Mouse (Mus musculus): ENCODE measurements around the gene Shank1. TPM values are rescaled to one million over a fixed set of nuclear protein-coding genes. Genes with fewer than 3 reads are reported as not detected.

Shank1 gene
- polyA plus RNA-seq, 1 experiment: 0.31 TPM

DNA sequence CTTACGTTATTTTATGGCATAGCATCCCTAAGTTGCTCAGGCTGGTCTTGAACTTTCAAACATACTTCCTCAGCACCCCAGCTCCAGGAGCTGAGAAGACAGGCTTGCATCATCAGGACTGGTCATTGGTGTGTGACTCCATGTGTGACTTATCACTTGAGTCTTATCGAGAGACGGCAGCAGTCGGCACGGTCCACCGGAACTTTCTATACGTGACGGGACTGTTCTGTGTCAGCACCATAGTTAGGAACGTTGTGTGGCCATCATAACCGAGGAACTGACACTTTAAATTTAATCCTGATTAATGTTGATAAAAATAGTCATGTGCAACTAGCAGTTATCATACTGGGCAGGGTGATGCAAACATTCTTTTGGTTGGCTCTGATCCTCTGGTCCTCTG lies 31.1 kb downstream of the Shank1 start:
- no peak for DNase-seq (ENCODE audit: low read depth)

GRCm38 (mm10) chr7:44341714-44342113 lies 31.7 kb downstream of the Shank1 start:
- no peak for DNase-seq (ENCODE audit: low read depth)

DNA sequence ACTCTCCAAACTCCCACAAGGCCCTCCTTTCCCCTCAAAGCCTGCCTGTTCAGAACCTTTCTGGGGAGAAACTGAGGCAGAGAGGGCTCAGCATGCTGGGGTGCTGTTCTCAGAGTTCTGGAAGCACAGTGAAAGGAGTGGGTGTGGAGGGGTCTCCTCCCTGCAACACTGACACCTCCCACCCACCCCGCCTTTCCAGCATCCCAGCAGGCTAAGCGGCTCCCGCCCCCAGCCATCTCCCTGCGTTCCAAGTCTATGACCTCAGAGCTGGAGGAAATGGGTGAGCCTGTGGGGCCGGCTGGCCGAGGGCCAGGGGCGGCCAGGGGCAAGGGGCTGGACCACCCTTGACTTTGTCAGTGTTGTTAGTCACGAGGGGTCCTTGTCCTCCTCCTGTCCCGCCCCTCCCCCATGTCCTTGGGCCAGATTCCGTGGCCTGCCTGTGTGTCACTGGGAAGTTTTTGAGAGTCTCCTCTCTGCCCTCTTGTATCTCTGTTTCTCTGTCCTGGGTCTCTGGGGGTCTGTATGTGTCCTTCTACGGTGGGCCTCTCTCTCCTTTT lies 33.5 kb downstream of the Shank1 start:
- DNase-seq (ENCODE audit: low read depth): no peak

DNA sequence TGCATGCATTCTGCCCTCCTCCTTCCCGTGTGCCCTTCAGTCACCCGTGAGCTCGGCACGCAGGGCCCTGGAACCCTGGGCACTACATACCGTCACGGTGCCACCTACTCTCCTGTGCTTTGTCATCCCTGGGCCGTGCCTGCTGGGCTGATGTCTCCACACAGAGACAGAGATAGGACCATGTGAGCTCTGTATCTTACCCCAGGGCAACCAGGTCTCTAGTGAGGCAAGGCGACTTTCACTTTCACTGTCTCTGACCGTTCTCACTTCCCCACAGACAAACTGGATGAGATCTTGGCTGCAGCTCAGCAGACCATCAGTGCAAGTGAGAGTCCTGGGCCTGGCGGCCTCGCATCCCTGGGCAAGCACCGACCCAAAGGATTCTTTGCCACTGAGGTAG lies 34.6 kb downstream of the Shank1 start:
- DNase-seq (ENCODE audit: low read depth): no peak

DNA sequence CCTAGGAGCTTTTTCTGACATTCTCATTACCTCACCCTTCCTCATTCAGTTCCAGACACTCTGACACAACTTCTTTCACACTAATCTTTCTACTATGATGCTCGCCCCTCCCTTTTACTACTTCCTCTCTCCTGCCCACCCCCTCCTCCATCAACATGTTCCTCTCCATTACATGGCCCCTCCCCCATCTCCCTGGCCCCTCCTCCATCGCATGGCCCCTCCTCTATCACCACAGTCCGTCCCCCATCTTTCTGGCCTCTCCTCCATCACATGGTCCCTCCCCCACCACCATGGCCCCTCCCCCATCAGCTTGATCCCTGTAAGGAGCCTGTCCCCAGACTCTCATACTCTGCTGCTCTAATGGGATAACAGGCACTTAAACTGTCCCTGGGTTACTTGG lies 39.0 kb downstream of the Shank1 start:
- no peak for DNase-seq (ENCODE audit: low read depth)

- no peak for DNase-seq (ENCODE audit: low read depth)
These were observed 41.1 kb downstream of the Shank1 start for GRCm38 (mm10) chr7:44350957-44351711.

DNA sequence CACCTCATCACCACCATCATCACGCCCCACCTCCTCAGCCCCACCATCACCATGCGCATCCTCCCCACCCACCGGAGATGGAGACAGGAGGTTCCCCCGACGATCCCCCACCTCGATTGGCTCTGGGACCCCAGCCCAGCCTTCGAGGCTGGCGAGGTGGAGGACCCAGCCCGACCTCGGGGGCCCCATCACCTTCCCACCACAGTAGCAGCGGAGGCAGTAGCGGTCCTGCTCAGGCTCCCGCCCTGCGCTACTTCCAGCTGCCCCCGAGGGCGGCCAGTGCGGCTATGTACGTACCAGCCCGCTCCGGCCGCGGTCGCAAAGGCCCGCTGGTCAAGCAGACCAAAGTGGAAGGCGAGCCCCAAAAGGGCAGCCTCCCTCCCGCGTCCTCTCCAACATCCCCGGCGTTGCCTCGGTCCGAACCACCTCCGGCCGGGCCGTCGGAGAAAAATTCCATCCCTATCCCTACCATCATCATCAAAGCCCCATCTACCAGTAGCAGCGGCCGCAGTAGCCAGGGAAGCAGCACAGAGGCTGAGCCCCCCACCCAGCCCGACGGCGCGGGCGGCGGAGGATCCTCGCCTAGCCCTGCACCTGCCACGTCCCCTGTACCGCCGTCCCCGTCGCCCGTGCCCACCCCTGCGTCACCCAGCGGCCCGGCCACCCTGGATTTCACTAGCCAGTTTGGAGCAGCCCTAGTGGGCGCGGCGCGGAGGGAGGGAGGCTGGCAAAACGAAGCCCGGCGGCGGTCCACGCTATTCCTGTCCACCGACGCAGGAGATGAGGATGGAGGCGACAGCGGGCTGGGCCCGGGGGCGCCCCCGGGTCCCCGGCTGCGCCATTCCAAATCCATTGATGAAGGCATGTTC lies 42.1 kb downstream of the Shank1 start:
- no peak for DNase-seq (ENCODE audit: low read depth)

GRCm38 (mm10) chr7:44352750-44353600 lies 42.9 kb downstream of the Shank1 start:
- no peak for DNase-seq (ENCODE audit: low read depth)

DNA sequence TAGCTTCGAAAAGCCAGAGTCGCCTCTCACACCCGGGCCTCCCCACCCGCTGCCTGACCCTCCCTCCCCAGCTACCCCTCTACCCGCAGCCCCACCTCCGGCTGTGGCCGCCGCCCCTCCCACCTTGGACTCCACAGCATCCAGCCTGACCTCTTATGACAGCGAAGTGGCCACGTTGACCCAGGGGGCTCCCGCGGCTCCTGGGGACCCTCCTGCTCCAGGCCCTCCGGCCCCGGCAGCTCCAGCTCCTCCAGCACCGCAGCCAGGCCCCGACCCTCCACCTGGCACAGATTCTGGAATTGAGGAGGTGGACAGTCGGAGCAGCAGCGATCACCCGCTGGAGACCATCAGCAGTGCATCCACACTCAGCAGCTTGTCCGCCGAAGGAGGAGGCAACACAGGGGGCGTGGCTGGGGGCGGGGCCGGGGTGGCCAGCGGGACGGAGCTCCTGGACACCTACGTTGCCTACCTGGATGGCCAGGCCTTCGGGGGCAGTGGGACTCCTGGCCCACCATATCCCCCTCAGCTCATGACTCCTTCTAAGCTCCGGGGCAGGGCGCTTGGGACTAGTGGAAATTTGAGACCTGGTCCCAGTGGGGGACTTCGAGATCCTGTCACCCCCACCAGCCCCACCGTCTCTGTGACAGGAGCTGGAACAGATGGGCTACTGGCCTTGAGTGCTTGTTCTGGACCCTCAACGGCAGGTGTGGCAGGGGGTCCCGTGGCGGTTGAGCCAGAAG lies 43.7 kb downstream of the Shank1 start:
- no peak for DNase-seq (ENCODE audit: low read depth)

GRCm38 (mm10) chr7:44355411-44355810 lies 45.4 kb downstream of the Shank1 start:
- DNase-seq (ENCODE audit: low read depth): no peak

- no peak for DNase-seq (ENCODE audit: low read depth)
These were observed 46.8 kb downstream of the Shank1 start for GRCm38 (mm10) chr7:44356590-44357481.

- no peak for DNase-seq (ENCODE audit: low read depth)
These were observed 47.5 kb downstream of the Shank1 start for GRCm38 (mm10) chr7:44357531-44357930.

GRCm38 (mm10) chr7:44358012-44358411 lies 48.0 kb downstream of the Shank1 start:
- DNase-seq (ENCODE audit: low read depth): no peak

- no peak for DNase-seq (ENCODE audit: low read depth)
These were observed 49.0 kb downstream of the Shank1 start for GRCm38 (mm10) chr7:44358886-44359654.

GRCm38 (mm10) chr7:44359908-44360672 lies 50.0 kb downstream of the Shank1 start:
- DNase-seq (ENCODE audit: low read depth): no peak

GRCm38 (mm10) chr7:44360792-44361301 lies 50.8 kb downstream of the Shank1 start:
- no peak for DNase-seq (ENCODE audit: low read depth)

GRCm38 (mm10) chr7:44372678-44373077 lies 62.6 kb downstream of the Shank1 start:
- no peak for DNase-seq (ENCODE audit: low read depth)

GRCm38 (mm10) chr7:44373460-44373859 lies 63.4 kb downstream of the Shank1 start:
- no peak for DNase-seq (ENCODE audit: low read depth)
